Mouse (Mus musculus) intestine, embryonic 14.5 days (tissue): ENCODE measurements around the gene Fbxw21. TPM values are rescaled to one million over a fixed set of nuclear protein-coding genes. Genes with fewer than 3 reads are reported as not detected.
"Not testable (repeated sequence)": the region's sequence is repeated elsewhere in the genome, so short reads cannot be mapped to it uniquely, and the experiment has no call there.

ENCODE experiments used
- ATAC-seq: fragments of 200-750 bp; cut with Nextera tagmentation; replicated peaks from 2 replicates; pipeline ENCODE4 v1.8.0; 2017; ENCODE audit warnings: low read depth, moderate number of reproducible peaks, moderate TSS enrichment, moderate library complexity; ENCODE audit not compliant: low FRiP score, low TSS enrichment
- DNase-seq: peaks from one replicate; pipeline ENCODE4 v3.0.0-alpha.2; 2018; ENCODE audit warnings: low spot score
- H3K27ac ChIP-seq: fragments of 300-500 bp; sonication (generic); 2 replicates; pipeline ENCODE4 v1.5.1; 2014; ENCODE audit warnings: low read depth, mild to moderate bottlenecking, control low read depth
- H3K27me3 ChIP-seq: fragments of 300-500 bp; sonication (generic); replicated peaks from 2 replicates; pipeline ENCODE4 v1.6.1; 2014; ENCODE audit warnings: low read length, control low read depth; ENCODE audit not compliant: control insufficient read depth, insufficient read depth
- H3K36me3 ChIP-seq: fragments of 300-500 bp; sonication (generic); 2 replicates; pipeline ENCODE4 v1.6.1; 2014; ENCODE audit warnings: low read length, control low read depth; ENCODE audit not compliant: control insufficient read depth, insufficient read depth
- H3K4me1 ChIP-seq: fragments of 300-500 bp; sonication (generic); replicated peaks from 2 replicates; pipeline ENCODE4 v1.6.1; 2014; ENCODE audit warnings: low read length, control low read depth, mixed read lengths; ENCODE audit not compliant: control insufficient read depth, insufficient read depth
- H3K4me2 ChIP-seq: fragments of 300-500 bp; sonication (generic); 2 replicates; pipeline ENCODE4 v1.6.1; 2014; ENCODE audit warnings: low read length
- H3K4me3 ChIP-seq: fragments of 300-500 bp; sonication (generic); 2 replicates; pipeline ENCODE4 v1.5.1; 2014; ENCODE audit warnings: low read depth, low read length, control low read depth, mixed read lengths
- H3K9ac ChIP-seq: fragments of 300-500 bp; sonication (generic); 2 replicates; pipeline ENCODE4 v1.6.1; 2014; ENCODE audit warnings: mild to moderate bottlenecking, low read length
- H3K9me3 ChIP-seq: fragments of 300-500 bp; sonication (generic); 2 replicates; pipeline ENCODE4 v1.6.1; 2016; ENCODE audit warnings: low read length, control low read depth; ENCODE audit not compliant: control insufficient read depth
- WGBS: fragments of 180-500 bp; shearing (Covaris S2); extraction: QIAGEN DNeasy Blood & Tissue Kit; methylation state at CpG from one replicate; pipeline ENCODE4 v1.1.7; 2014; 5-methylcytosine and 5-hydroxymethylcytosine counted together
- polyA plus RNA-seq: library from polyadenylated mRNA; unstranded; fragments of >200 nt; fragmentation: Nextera tagmentation; extraction: Ambion mirVana; gene quantifications from 2 replicates; pipeline ENCODE4 v1.2.1, GENCODE M21; 2014

Gene Fbxw21
- polyA plus RNA-seq: not detected in 2 replicates

DNA sequence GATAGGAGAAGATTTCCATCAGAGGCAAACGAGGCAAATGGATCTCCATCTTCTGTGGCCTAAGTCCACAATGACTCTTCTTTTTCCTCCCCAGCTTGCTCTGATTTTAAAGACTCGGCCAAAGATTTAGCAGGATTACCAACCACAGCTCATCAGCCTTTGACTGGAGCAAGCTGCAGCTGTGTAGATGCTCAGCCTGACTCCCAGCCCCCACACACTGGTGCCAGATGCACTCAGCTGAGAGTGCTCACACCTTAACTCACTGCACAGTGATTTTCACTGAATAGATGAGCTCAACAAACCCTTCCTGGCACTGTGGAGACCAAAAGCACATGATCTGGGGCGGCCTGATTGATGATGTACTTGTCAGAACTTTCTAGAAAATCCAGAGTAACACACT lies at the start of gene Fbxw21:
Fbxw21 (minus strand) TSS at position 101 of the 400 bp plus-strand sequence.
- DNase-seq: no peak

DNA sequence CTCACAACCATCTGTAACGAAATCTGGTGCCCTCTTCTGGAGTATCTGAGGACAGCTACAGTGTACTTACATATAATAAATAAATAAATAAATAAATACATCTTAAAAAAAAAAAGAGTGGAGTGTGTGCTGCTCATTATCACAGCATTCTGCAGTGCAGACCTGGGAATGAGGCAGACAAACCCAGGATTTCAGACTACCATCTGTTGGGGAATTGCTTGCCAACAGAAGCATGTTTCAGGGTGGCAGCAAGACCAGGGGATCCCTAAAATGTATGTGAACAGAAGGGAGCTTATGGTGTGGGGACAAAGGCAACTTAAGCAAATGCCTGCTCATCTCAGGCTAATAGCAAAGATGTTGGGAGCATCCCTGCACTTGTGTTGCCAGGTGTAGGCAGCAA lies 39.5 kb upstream of the Fbxw21 start:
- H3K4me3 ChIP-seq, H3K4me1 ChIP-seq, H3K36me3 ChIP-seq, H3K9me3 ChIP-seq, ATAC-seq, DNase-seq, H3K4me2 ChIP-seq, H3K27ac ChIP-seq, H3K27me3 ChIP-seq, H3K9ac ChIP-seq: not testable (repeated sequence)
- WGBS: 64% methylated on average over 1 of the region's 1 CpGs

More for the DNA sequence above, at the start of gene Fbxw21:
- Histone ChIP-seq H3K4me2 (no peak within 1 kb of the TSS), H3K4me1 (no peaks in the 10 kb centered on the region), H3K9ac (no peak within 1 kb of the TSS), H3K36me3 (no peaks in the 10 kb centered on the region), H3K9me3 (no peaks in the 10 kb centered on the region), H3K27ac (no peak within 1 kb of the TSS), H3K27me3 (no peaks in the 10 kb centered on the region), H3K4me3 (no peak within 1 kb of the TSS)
- ATAC-seq: no peak
- 73% methylated on average over 3 of the region's 3 CpGs for WGBS

DNA sequence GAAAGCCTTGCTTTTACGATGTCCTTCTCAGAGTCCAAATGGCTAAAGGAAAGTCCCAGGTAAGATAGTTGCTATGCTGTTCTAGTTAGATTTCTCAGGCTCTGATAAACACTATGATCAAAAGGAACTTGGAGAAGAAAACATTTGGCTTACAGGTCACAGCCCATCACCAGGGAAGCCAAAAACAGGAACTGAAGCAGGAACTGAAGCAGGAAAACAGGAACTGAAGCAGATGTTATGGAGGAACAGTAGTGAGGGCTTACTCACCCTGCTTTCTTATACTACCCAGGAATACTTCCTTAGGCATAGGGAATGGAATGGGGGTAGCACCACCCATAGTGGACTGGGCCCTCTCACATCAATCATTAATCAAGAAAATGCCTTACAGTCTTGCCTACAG lies 38.5 kb upstream of the Fbxw21 start:
- Histone ChIP-seq H3K9me3 (no peaks in the 10 kb centered on the region), H3K9ac (no peak overlapping the region), H3K4me1 (no peaks in the 10 kb centered on the region), H3K27me3 (no peaks in the 10 kb centered on the region), H3K36me3 (no peaks in the 10 kb centered on the region), H3K4me3 (no peak overlapping the region), H3K4me2 (no peak overlapping the region), H3K27ac (no peak overlapping the region)
- ATAC-seq (no peak), DNase-seq (no peak)
- WGBS: 87% methylated on average over 1 of the region's 1 CpGs

DNA sequence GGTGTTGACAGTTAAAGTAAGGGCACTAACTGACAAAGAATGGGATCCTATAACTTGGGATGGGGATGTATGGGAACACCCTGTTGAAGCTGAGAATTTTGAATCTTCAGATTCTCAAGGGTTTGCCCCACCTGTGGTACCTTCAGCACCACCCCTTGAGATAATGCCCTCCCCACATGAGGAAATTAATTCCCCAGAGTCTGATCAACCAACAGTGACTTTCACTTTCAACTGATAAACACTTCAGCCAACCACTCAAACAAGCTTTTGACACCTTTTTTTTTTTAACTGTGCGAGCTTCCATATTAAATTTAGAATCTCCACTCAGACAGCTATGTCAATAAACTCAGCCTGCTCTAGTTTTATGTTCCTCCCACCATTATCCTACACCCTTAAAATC lies 37.5 kb upstream of the Fbxw21 start:
- H3K4me2 ChIP-seq: no peak overlapping the region
- H3K36me3 ChIP-seq: no peaks in the 10 kb centered on the region
- no peak overlapping the region for H3K27ac ChIP-seq
- H3K4me3 ChIP-seq: no peak overlapping the region
- ATAC-seq (no peak), DNase-seq (no peak)
- H3K27me3 ChIP-seq: no peaks in the 10 kb centered on the region
- no peaks in the 10 kb centered on the region for H3K9me3 ChIP-seq
- no peaks in the 10 kb centered on the region for H3K4me1 ChIP-seq
- no peak overlapping the region for H3K9ac ChIP-seq
- WGBS: 57% methylated on average over 1 of the region's 1 CpGs

DNA sequence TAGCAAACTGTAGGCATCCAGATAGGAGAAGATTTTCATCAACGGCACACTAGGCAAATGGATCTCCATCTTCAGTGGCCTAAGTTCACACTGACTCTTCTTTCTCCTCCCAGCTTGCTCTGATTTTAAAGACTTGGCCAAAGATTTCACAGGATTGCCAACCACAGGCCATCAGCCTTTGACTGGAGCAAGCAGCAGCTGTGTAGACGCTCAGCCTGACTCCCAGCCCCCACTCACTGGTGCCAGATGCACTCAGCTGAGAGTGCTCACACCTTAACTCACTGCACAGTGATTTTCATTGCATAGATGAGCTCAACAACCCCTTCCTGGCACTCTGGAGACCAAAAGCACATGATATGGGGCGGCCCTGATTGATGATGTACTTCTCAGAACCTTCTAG lies 34.0 kb upstream of the Fbxw21 start, which contains the start of gene Fbxw13:
Fbxw13 (minus strand) TSS at position 101 of the 400 bp plus-strand sequence.
- not testable (repeated sequence) for DNase-seq, H3K27me3 ChIP-seq, H3K4me1 ChIP-seq, H3K4me2 ChIP-seq, H3K9me3 ChIP-seq, H3K36me3 ChIP-seq, ATAC-seq, H3K9ac ChIP-seq, H3K4me3 ChIP-seq, H3K27ac ChIP-seq
- 81% methylated on average over 3 of the region's 3 CpGs for WGBS

DNA sequence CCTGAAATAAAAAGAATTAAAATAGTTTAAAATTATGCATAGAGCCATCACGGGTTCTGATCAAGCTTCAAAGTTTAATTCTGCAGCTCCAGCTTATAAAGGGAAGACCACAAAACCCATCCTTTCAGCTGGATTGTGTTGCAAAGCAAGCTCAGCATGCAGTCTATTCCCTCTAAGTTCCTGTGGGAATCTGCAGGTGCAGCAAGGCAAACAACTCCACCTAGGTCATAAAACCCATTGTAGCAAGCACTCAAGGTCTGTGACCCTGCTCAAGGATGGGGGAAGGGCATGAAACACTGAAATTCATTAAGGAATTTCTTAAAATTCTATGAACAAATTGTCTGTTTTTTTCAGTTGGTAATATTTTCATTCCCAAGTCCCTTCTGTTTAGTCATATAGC lies 15.4 kb upstream of the Fbxw21 start:
- no peaks in the 10 kb centered on the region for H3K27me3 ChIP-seq
- H3K36me3 ChIP-seq: no peaks in the 10 kb centered on the region
- no peak overlapping the region for H3K4me3 ChIP-seq
- WGBS: 92% methylated on average over 1 of the region's 1 CpGs
- H3K27ac ChIP-seq: no peak overlapping the region
- DNase-seq: no peak
- H3K9ac ChIP-seq: no peak overlapping the region
- no peaks in the 10 kb centered on the region for H3K4me1 ChIP-seq
- ATAC-seq: no peak
- H3K9me3 ChIP-seq: no peaks in the 10 kb centered on the region
- H3K4me2 ChIP-seq: no peak overlapping the region

DNA sequence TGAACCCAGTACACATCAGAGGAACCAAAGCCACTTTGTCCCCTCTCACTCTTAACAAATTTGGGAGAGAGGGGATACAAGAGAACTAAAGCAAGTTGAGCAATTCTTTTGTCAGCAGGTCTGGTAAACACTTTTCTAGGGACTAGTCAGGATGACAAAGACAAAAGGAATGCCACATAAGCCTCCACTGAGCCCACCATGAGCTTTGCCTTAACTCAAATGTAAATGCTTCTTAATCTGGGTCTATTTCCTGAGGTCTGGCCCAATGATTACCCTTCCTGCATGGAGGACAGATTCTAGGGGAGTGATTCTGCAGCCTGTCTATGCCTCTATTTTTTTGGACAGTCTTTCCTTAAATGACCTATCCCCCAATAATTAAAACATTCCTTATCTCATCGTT lies 14.5 kb upstream of the Fbxw21 start:
- Histone ChIP-seq H3K27ac (no peak overlapping the region), H3K36me3 (no peaks in the 10 kb centered on the region), H3K4me3 (no peak overlapping the region), H3K4me2 (no peak overlapping the region), H3K27me3 (no peaks in the 10 kb centered on the region), H3K9ac (no peak overlapping the region), H3K4me1 (no peaks in the 10 kb centered on the region), H3K9me3 (no peaks in the 10 kb centered on the region)
- ATAC-seq: no peak
- 92% methylated on average over 1 of the region's 1 CpGs for WGBS
- no peak for DNase-seq

DNA sequence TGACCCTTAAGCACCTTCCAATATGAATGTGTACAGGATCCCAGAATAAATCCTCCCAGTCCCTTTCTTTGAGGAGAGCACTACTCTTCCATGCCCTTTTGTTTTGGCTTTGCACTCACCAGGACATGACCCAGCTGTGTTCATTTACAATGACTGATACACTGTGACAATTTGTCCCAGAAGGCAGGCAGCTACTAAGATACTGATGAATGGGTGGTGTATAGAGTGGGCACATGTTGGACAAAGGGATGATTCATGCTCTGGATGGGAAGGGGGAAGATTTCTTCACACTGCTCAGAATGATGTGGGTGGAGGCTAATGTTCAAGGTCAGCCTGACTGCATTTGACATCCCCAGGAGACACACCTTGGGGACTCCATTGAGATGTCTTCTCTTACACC lies 5.5 kb upstream of the Fbxw21 start:
- H3K4me2 ChIP-seq: no peak overlapping the region
- no peak for ATAC-seq

DNA sequence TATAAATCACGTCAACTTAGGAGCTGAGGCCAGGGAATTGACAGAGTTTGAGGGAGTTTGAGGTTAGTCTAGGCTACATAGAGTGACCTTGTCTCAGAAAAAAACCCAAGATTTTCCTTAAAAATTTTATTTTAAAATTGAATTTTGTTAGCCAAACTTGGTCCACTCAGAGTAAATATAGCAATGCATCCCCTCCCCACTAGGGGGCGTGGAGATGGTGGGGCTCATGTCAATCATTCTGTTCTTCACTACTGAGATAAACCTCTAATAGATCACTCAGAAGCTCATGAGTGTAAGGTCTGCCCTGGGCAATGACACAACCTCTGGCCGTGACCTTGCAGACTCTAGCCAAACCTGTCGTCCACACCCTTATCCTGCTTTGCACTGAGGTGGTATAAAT lies 21.4 kb downstream of the Fbxw21 start:
- not testable (repeated sequence) for H3K4me1 ChIP-seq, ATAC-seq, H3K36me3 ChIP-seq, H3K9ac ChIP-seq, H3K9me3 ChIP-seq, DNase-seq, H3K4me3 ChIP-seq, H3K4me2 ChIP-seq, H3K27me3 ChIP-seq, H3K27ac ChIP-seq
- 64% methylated on average over 4 of the region's 4 CpGs for WGBS

More for the DNA sequence above, 5.5 kb upstream of the Fbxw21 start:
- Histone ChIP-seq H3K27me3 (no peaks in the 10 kb centered on the region), H3K9me3 (no peaks in the 10 kb centered on the region), H3K4me1 (no peaks in the 10 kb centered on the region), H3K36me3 (no peaks in the 10 kb centered on the region), H3K27ac (no peak overlapping the region), H3K9ac (no peak overlapping the region), H3K4me3 (no peak overlapping the region)
- DNase-seq: no peak
